Mouse (Mus musculus) heart, embryonic 12.5 days (tissue): ENCODE data around the gene AI597479. TPM values are rescaled to one million over a fixed set of nuclear protein-coding genes. Genes with fewer than 3 reads are reported as not detected.
A peak's percentile ranks its signal among the peaks of the same experiment; 100 is the strongest.

Source experiments
- ATAC-seq: fragments of 200-750 bp; cut with Nextera tagmentation; 2 replicates; pipeline ENCODE4 v1.8.0; 2017; ENCODE audit warnings: moderate TSS enrichment, moderate library complexity; ENCODE audit not compliant: insufficient number of reproducible peaks, low FRiP score
- H3K27ac ChIP-seq: fragments of 300-500 bp; sonication (generic); 2 replicates; pipeline ENCODE4 v1.5.1; 2016; ENCODE audit warnings: mild to moderate bottlenecking, moderate library complexity; ENCODE audit not compliant: poor library complexity, severe bottlenecking
- H3K27me3 ChIP-seq: fragments of 300-500 bp; sonication (generic); replicated peaks from 2 replicates; pipeline ENCODE4 v1.6.1; 2016; ENCODE audit warnings: mild to moderate bottlenecking, moderate library complexity
- H3K36me3 ChIP-seq: fragments of 300-500 bp; sonication (generic); 2 replicates; pipeline ENCODE4 v1.6.1; 2016; ENCODE audit warnings: mild to moderate bottlenecking, moderate library complexity
- H3K4me1 ChIP-seq: fragments of 300-500 bp; sonication (generic); replicated peaks from 2 replicates; pipeline ENCODE4 v1.6.1; 2016; ENCODE audit warnings: mild to moderate bottlenecking
- H3K4me2 ChIP-seq: fragments of 300-500 bp; sonication (generic); 2 replicates; pipeline ENCODE4 v1.6.1; 2016; ENCODE audit warnings: mild to moderate bottlenecking, moderate library complexity
- H3K4me3 ChIP-seq: fragments of 300-500 bp; sonication (generic); 2 replicates; pipeline ENCODE4 v1.5.1; 2016; ENCODE audit warnings: mild to moderate bottlenecking
- H3K9ac ChIP-seq: fragments of 300-500 bp; sonication (generic); 2 replicates; pipeline ENCODE4 v1.6.1; 2016; ENCODE audit warnings: mild to moderate bottlenecking, moderate library complexity
- H3K9me3 ChIP-seq: fragments of 300-500 bp; sonication (generic); replicated peaks from 2 replicates; pipeline ENCODE4 v1.6.1; 2016; ENCODE audit warnings: mild to moderate bottlenecking, moderate library complexity
- WGBS: fragments of 180-500 bp; shearing (Covaris S2); methylation state at CpG from one replicate; pipeline ENCODE4 v1.1.7; 2016; 5-methylcytosine and 5-hydroxymethylcytosine counted together
- polyA plus RNA-seq: library from polyadenylated mRNA; unstranded; fragments of >200 nt; fragmentation: Nextera tagmentation; extraction: Ambion mirVana; gene quantifications from 2 replicates; pipeline ENCODE4 v1.2.1, GENCODE M21; 2016

The AI597479 gene
- polyA plus RNA-seq, 1 experiment from 2014 or later: 25.7 TPM

DNA sequence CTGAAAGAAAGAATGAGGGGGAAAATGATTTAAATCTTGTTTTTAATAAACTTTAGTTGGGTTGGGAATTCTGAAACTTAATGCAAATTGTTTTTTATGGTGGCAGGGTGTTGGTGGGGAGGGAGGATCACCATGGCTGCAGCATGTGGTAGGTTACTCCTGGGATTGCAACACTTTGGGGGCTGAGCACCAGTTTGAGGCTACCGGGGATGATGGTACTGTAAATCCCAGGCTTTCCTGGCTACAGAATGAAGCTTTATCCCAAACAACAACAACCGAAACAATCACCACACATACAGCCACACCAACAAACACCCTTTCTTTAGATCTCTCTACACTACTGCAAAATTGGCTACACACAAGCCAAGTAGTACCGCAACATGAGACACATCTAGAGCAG lies 63.9 kb downstream of the AI597479 start:
- H3K4me2 ChIP-seq: peak overlapping the region; percentile 76
- H3K4me3 ChIP-seq: peak overlapping the region; percentile 70
- no peaks in the 10 kb centered on the region for H3K27me3 ChIP-seq
- ATAC-seq: no peak
- peaks cover 36% of the 10 kb centered on the region for H3K36me3 ChIP-seq
- peak overlapping the region; percentile 88 for H3K9ac ChIP-seq
- peak overlapping the region; percentile 96 for H3K27ac ChIP-seq
- H3K4me1 ChIP-seq: peaks cover 52% of the 10 kb centered on the region
- WGBS: 61% methylated on average over 3 of the region's 3 CpGs
- H3K9me3 ChIP-seq: peaks cover 5% of the 10 kb centered on the region; the same call in 1 of the 2 replicates

DNA sequence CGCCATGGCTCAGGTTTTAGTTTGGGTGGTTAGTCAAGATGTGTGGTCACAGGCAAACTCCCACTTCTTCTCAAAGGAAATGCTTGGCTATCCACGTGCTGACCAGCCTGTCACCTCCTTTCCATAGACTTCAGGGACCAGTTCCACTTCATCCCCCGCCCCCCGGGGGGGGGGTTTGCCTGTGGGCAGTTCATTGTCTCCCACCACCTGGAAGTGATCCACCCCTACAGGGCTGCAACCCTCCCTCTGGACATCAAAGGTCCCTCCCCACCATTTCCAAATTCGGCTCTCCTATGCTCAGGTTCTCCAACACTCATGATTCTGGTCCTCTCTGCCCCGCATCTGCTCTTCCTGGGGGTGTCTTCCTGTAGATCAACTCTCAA lies 64.6 kb downstream of the AI597479 start:
- peak overlapping the region; percentile 96 for H3K27ac ChIP-seq
- H3K27me3 ChIP-seq: no peaks in the 10 kb centered on the region

DNA sequence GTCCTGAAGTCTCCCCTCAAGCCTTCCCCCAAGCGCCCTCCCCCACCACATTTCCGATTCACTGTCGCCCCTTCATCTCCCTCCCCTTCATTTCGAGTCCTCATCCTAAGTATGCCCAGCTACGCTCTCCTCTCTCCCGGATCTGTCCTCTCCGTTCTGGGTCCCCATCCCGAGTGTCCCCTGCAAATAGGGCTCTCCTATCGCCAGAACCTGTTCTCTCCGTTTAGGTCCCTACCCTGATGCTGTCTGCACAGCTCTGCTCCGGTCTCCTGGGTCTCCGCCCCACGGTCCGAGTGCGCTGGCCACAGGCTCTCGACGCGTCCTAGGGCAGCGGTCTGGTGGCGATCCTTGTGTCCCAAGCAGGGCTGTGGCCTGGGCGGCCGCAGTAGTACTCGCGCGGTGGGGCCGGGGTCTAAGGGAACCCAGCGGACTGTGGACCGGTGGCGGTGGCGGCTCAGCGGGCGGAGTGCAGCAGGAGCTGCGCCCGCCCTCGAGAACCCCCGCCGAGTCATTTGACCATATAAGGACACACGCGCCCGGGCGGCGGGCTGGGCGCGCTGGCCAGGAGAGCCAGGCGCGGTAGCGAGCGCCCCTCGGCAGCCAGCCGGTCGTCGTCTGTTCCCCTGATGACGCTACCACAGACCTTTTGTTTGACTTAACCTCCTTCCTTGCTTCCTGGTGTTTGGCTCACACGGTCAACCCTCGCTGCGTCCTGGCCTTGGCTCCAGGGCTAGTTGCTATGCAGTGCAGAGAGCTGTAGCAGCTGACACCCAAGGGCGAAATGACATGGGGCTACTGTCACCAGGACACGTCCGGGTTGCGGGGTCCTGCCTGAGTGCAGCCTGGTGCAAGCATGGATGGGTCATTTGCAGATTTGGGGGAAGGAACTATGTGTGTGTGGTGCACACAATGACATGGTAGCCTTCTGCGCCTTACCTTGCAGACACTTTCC lies 65.2 kb downstream of the AI597479 start:
- H3K4me1 ChIP-seq: peaks cover 55% of the 10 kb centered on the region
- peak; percentile 85 for ATAC-seq
- H3K9me3 ChIP-seq: 0 out of 2 replicates have a peak, but pooled peaks cover 4% of the 10 kb centered on the region
- H3K27ac ChIP-seq: peak overlapping the region; percentile 96
- H3K27me3 ChIP-seq: no peaks in the 10 kb centered on the region
- peak overlapping the region; percentile 76 for H3K4me2 ChIP-seq
- peak overlapping the region; percentile 88 for H3K9ac ChIP-seq
- H3K4me3 ChIP-seq: peak overlapping the region; percentile 70
- 4% methylated on average over 58 of the region's 61 CpGs for WGBS
- peaks cover 23% of the 10 kb centered on the region for H3K36me3 ChIP-seq

More for the DNA sequence above, 64.6 kb downstream of the AI597479 start:
- Histone ChIP-seq H3K9ac (peak overlapping the region; percentile 88), H3K36me3 (peaks cover 29% of the 10 kb centered on the region), H3K4me3 (peak overlapping the region; percentile 70), H3K4me1 (peaks cover 55% of the 10 kb centered on the region), H3K4me2 (peak overlapping the region; percentile 76), H3K9me3 (0 out of 2 replicates have a peak, but pooled peaks cover 4% of the 10 kb centered on the region)
- 1% methylated on average over 6 of the region's 6 CpGs for WGBS
- peak; percentile 51 for ATAC-seq

DNA sequence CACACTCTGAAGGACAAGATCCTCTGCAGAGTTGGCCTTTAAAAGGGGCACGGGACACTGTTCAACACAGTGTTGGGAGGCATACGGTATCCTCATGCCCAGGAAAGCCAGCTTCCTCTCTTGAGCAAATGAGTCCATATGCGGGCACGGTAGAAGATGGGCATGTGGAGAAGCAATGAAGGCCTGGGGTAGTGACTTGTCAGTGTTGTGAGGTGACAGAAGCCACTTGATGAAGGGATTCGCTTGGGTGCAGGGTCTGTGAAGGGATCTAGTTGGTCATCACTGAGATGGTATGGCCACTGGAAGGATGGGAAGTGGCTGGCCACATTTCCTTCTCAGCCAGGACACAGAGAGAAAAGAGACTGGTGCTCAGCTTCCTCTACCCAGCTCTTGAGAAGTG lies 66.1 kb downstream of the AI597479 start:
- WGBS: 91% methylated on average over 5 of the region's 5 CpGs
- H3K36me3 ChIP-seq: peaks cover 21% of the 10 kb centered on the region
- H3K9me3 ChIP-seq: 0 out of 2 replicates have a peak, but pooled peaks cover 4% of the 10 kb centered on the region
- no peak for ATAC-seq
- H3K27ac ChIP-seq: peak overlapping the region; percentile 96
- H3K9ac ChIP-seq: no peak overlapping the region
- no peak overlapping the region for H3K4me3 ChIP-seq
- H3K4me1 ChIP-seq: peaks cover 51% of the 10 kb centered on the region
- no peak overlapping the region for H3K4me2 ChIP-seq
- no peaks in the 10 kb centered on the region for H3K27me3 ChIP-seq

Other genes starting within 250 kb of the AI597479 start
- 57.7 and 61.1 TPM in 2 replicates for gene Mrps9, start 247.5 kb upstream of the AI597479 start, polyA plus RNA-seq
- gene Gpr45, start 145.8 kb upstream of the AI597479 start, polyA plus RNA-seq: 3.0 and 3.1 TPM in 2 replicates
- 9.6 and 10.6 TPM in 2 replicates for gene Tgfbrap1, start 73 bp upstream of the AI597479 start, polyA plus RNA-seq
- 203 and 205 TPM in 2 replicates for gene Fhl2, start 98.3 kb downstream of the AI597479 start, polyA plus RNA-seq